Mouse (Mus musculus) heart, postnatal 36 days (tissue): ENCODE results near the gene Srpx2. TPM values are rescaled to one million over a fixed set of nuclear protein-coding genes. Genes with fewer than 3 reads are reported as not detected.

Source experiments
- total RNA-seq, 2 experiments: library from RNA; stranded (reverse); gene quantifications; 2 replicates each; pipeline ENCODE4 v1.2.3; 2021

Gene Srpx2
- total RNA-seq, 2 experiments from 2014 or later = 4.7 to 5.5 TPM

Other genes starting within 250 kb of the Srpx2 start
- 10 to 100 TPM in 1 of 2 experiments, 1 to 10 TPM in 1; 9.9 to 11.9 TPM for gene Pcdh19, start 219.4 kb upstream of the Srpx2 start, total RNA-seq
- not detected for gene Tnmd, start 57.4 kb upstream of the Srpx2 start, total RNA-seq
- 10 to 100 TPM in 1 of 2 experiments, 1 to 10 TPM in 1; 9.5 to 10.4 TPM for gene Tspan6, start 10.0 kb upstream of the Srpx2 start, total RNA-seq
- gene Sytl4, start 73.4 kb downstream of the Srpx2 start, total RNA-seq = 1 to 10 TPM; 1.8 to 1.9 TPM
- gene Cstf2, start 150.8 kb downstream of the Srpx2 start, total RNA-seq = 10 to 100 TPM; 11.8 to 11.9 TPM